Mouse (Mus musculus) liver, embryonic 13.5 days (tissue): Measurements from ENCODE around the gene Gm42791. TPM values are rescaled to one million over a fixed set of nuclear protein-coding genes. Genes with fewer than 3 reads are reported as not detected.
A peak's percentile ranks its signal among the peaks of the same experiment; 100 is the strongest.

Source experiments
- ATAC-seq: fragments of 200-750 bp; cut with Nextera tagmentation; 2 replicates; pipeline ENCODE4 v1.8.0; 2017; ENCODE audit warnings: low read depth, mild to moderate bottlenecking, moderate number of reproducible peaks, moderate library complexity
- DNase-seq: peaks from one replicate; pipeline ENCODE4 v3.0.0; 2022
- H3K27ac ChIP-seq: fragments of 300-500 bp; sonication (generic); 2 replicates; pipeline ENCODE4 v1.5.1; 2015; ENCODE audit warnings: moderate library complexity, mild to moderate bottlenecking, inconsistent platforms
- H3K27me3 ChIP-seq: fragments of 300-500 bp; sonication (generic); 2 replicates; pipeline ENCODE4 v1.6.1; 2015; ENCODE audit warnings: mild to moderate bottlenecking, inconsistent platforms
- H3K36me3 ChIP-seq: fragments of 300-500 bp; sonication (generic); 2 replicates; pipeline ENCODE4 v1.6.1; 2015; ENCODE audit warnings: mild to moderate bottlenecking, inconsistent platforms
- H3K4me1 ChIP-seq: fragments of 300-500 bp; sonication (generic); replicated peaks from 2 replicates; pipeline ENCODE4 v1.6.1; 2015; ENCODE audit warnings: inconsistent platforms
- H3K4me2 ChIP-seq: fragments of 300-500 bp; sonication (generic); 2 replicates; pipeline ENCODE4 v1.6.1; 2015; ENCODE audit warnings: inconsistent platforms, mild to moderate bottlenecking, moderate library complexity
- H3K4me3 ChIP-seq: fragments of 300-500 bp; sonication (generic); replicated peaks from 2 replicates; pipeline ENCODE4 v1.5.1; 2015; ENCODE audit warnings: mild to moderate bottlenecking, inconsistent platforms
- H3K9ac ChIP-seq: fragments of 300-500 bp; sonication (generic); 2 replicates; pipeline ENCODE4 v1.6.1; 2015; ENCODE audit warnings: mild to moderate bottlenecking, inconsistent platforms
- H3K9me3 ChIP-seq: fragments of 300-500 bp; sonication (generic); replicated peaks from 2 replicates; pipeline ENCODE4 v1.6.1; 2016; ENCODE audit warnings: inconsistent platforms
- WGBS: fragments of 180-500 bp; shearing (Covaris S2); methylation state at CpG from one replicate; pipeline ENCODE4 v1.1.7; 2015; ENCODE audit not compliant: insufficient replicate concordance; 5-methylcytosine and 5-hydroxymethylcytosine counted together
- polyA plus RNA-seq: library from polyadenylated mRNA; unstranded; fragments of >200 nt; fragmentation: Nextera tagmentation; extraction: Ambion mirVana; gene quantifications from 2 replicates; pipeline ENCODE4 v1.2.1, GENCODE M21; 2015

The Gm42791 gene
- polyA plus RNA-seq, 1 experiment from 2014 or later: 0.86 TPM

DNA sequence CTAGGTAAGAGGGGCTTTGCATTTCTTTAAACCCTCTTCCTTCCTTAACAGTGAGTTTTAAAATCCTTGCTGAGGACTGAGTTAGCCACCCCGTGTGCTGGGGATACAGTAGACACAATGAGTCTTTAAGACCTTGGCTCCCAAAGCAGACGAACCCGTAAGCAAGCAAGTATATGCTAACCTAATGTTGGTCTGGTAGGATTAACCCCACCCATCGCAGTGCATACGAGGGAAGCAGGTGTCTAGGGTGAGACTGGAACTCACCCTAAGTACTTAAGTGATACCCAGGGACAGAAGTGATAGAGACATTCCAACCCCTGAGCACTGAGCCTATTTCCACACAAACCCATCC is 12.3 kb upstream of the Gm42791 start:
- Histone ChIP-seq H3K36me3 (no peaks in the 10 kb centered on the region), H3K9me3 (no peaks in the 10 kb centered on the region; the same call in 1 of the 2 replicates), H3K4me1 (peaks cover 31% of the 10 kb centered on the region), H3K27ac (no peak overlapping the region; the same call in 1 of the 2 replicates), H3K27me3 (no peaks in the 10 kb centered on the region), H3K4me3 (no peak overlapping the region), H3K4me2 (peak overlapping the region; percentile 57), H3K9ac (no peak overlapping the region; the same call in 1 of the 2 replicates)
- DNase-seq (no peak), ATAC-seq (no peak)
- 53% methylated on average over 5 of the region's 5 CpGs for WGBS

- H3K4me3 ChIP-seq: peak overlapping the region; percentile 4; the same call in 1 of the 2 replicates
- no peaks in the 10 kb centered on the region for H3K27me3 ChIP-seq
- ATAC-seq: peak; percentile 71
- 14% methylated on average over 26 of the region's 26 CpGs for WGBS
- no peak overlapping the region; the same call in 1 of the 2 replicates for H3K27ac ChIP-seq
- no peaks in the 10 kb centered on the region for H3K9me3 ChIP-seq
- H3K9ac ChIP-seq: peak overlapping the region; percentile 36
- DNase-seq: peak; percentile 86
- peaks cover 31% of the 10 kb centered on the region for H3K4me1 ChIP-seq
- peak overlapping the region; percentile 57 for H3K4me2 ChIP-seq
- no peaks in the 10 kb centered on the region for H3K36me3 ChIP-seq
These were observed 11.7 kb upstream of the Gm42791 start for GRCm38 (mm10) chr5:149006362-149007294.

- no peak overlapping the region; the same call in 1 of the 2 replicates for H3K27ac ChIP-seq
- no peak for DNase-seq
- no peak overlapping the region for H3K4me3 ChIP-seq
These were observed 10.9 kb upstream of the Gm42791 start for GRCm38 (mm10) chr5:149005701-149006361.

DNA sequence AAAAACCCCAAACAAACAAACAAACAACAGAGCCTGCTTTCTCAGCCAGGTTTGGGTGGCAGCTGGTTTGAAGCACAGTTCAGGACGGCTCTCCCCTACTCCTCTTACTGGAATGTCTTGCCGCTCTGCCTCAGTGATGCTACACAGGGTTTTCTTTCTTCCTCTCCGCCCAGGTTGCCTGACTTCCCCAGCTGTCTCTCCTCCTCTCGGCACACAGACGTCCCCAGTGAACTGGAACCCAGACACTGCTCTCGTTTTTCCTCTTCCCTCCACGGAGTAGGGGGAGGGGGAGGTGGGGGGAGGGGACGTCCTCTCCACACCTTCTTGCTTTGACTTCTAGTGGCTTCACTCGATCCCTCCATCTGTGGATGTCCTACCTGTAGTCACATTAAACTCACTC is 10.1 kb upstream of the Gm42791 start:
- ATAC-seq (no peak), DNase-seq (no peak)

More at GRCm38 (mm10) chr5:149005701-149006361, 10.9 kb upstream of the Gm42791 start:
- 60% methylated on average over 9 of the region's 9 CpGs for WGBS
- Histone ChIP-seq H3K36me3 (no peaks in the 10 kb centered on the region), H3K4me1 (peaks cover 31% of the 10 kb centered on the region), H3K27me3 (no peaks in the 10 kb centered on the region), H3K9me3 (no peaks in the 10 kb centered on the region), H3K9ac (no peak overlapping the region), H3K4me2 (peak overlapping the region; percentile 57)
- peak; percentile 6; the same call in 1 of the 2 replicates for ATAC-seq

GRCm38 (mm10) chr5:149003137-149003536 is 8.2 kb upstream of the Gm42791 start:
- Histone ChIP-seq H3K27ac (no peak overlapping the region), H3K36me3 (no peaks in the 10 kb centered on the region), H3K9me3 (no peaks in the 10 kb centered on the region), H3K9ac (no peak overlapping the region), H3K4me3 (no peak overlapping the region), H3K4me1 (peaks cover 31% of the 10 kb centered on the region), H3K27me3 (no peaks in the 10 kb centered on the region), H3K4me2 (no peak overlapping the region)
- WGBS: 56% methylated on average over 2 of the region's 2 CpGs
- DNase-seq: no peak
- ATAC-seq: no peak

More for the DNA sequence above, 10.1 kb upstream of the Gm42791 start:
- Histone ChIP-seq H3K4me1 (peaks cover 31% of the 10 kb centered on the region), H3K36me3 (no peaks in the 10 kb centered on the region), H3K4me2 (no peak overlapping the region), H3K27ac (no peak overlapping the region), H3K4me3 (no peak overlapping the region), H3K27me3 (no peaks in the 10 kb centered on the region), H3K9ac (no peak overlapping the region), H3K9me3 (no peaks in the 10 kb centered on the region)
- WGBS: 36% methylated on average over 9 of the region's 9 CpGs

GRCm38 (mm10) chr5:149002803-149003115 is 7.8 kb upstream of the Gm42791 start:
- no peak overlapping the region for H3K9ac ChIP-seq
- no peaks in the 10 kb centered on the region for H3K27me3 ChIP-seq
- WGBS: 64% methylated on average over 6 of the region's 6 CpGs
- no peak overlapping the region for H3K4me3 ChIP-seq
- DNase-seq: no peak
- H3K4me1 ChIP-seq: peaks cover 31% of the 10 kb centered on the region
- H3K27ac ChIP-seq: peak overlapping the region; percentile 4; the same call in 1 of the 2 replicates
- no peak overlapping the region for H3K4me2 ChIP-seq
- no peaks in the 10 kb centered on the region for H3K9me3 ChIP-seq
- no peaks in the 10 kb centered on the region for H3K36me3 ChIP-seq
- ATAC-seq: no peak

DNA sequence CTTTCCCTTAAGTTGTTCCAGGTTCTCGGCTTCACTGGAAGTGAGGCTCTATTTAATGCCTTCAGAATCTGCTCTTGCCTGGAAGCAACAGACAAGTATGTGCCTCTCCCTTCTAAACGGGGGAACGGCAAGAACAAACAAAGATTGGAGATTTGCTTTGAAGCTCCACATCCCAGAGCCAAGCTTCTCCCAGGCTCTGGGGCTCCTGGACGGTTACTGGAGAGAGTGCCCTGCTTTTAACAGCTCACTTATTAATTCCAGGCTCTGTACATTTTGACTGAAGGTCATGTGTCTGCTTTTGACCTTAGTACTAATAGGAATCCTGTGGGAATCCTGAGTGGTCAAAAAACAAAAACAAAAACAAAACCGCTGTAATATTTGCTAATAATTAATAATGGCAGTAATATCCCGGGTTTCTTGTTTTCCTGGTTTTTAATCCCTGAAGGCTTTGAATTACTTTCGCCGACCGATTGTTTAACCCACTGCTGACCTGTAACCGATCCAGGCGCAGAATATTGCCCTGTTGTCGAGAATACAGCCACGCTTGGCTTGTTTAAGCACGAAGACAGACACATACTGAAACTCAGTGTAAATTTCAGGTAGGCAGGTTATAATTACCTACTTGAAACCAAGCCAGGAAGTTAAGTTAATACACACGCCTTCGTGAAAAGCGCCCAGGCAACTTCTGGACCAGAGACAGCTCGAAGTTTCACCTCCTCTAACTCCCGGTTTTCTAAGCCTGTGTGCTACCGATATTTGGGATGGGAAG is 7.3 kb upstream of the Gm42791 start:
- peak overlapping the region; percentile 34 for H3K27ac ChIP-seq
- 69% methylated on average over 20 of the region's 20 CpGs for WGBS

DNA sequence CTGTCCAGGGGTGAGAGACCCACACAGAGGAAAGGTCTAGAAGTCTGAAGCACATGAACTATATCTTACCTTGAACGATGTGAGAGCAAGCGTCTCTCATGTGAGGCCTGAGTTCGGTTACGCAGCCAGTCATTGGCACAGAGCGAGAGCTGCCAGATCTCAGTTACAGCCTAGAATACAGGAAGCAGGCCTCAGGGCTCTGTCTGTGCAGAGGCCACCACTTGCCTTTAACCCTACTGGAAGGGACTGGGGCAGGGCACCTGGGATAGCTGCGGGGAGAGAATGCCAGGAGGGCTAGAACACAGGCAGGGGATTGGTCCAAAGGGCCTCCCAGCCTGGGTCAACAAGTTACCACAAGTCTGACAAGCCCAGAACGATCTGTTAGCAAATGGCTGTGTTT is 4.9 kb upstream of the Gm42791 start:
- H3K27me3 ChIP-seq: no peaks in the 10 kb centered on the region
- WGBS: 82% methylated on average over 7 of the region's 7 CpGs
- no peak for ATAC-seq
- H3K4me3 ChIP-seq: no peak overlapping the region
- no peaks in the 10 kb centered on the region for H3K36me3 ChIP-seq
- no peaks in the 10 kb centered on the region for H3K9me3 ChIP-seq
- no peak overlapping the region for H3K4me2 ChIP-seq
- peaks cover 21% of the 10 kb centered on the region for H3K4me1 ChIP-seq
- H3K27ac ChIP-seq: no peak overlapping the region
- no peak overlapping the region for H3K9ac ChIP-seq
- no peak for DNase-seq

More for the DNA sequence above, 7.3 kb upstream of the Gm42791 start:
- Histone ChIP-seq H3K4me3 (no peak overlapping the region), H3K9me3 (no peaks in the 10 kb centered on the region), H3K9ac (no peak overlapping the region), H3K27me3 (no peaks in the 10 kb centered on the region), H3K4me1 (peaks cover 27% of the 10 kb centered on the region), H3K36me3 (no peaks in the 10 kb centered on the region), H3K4me2 (no peak overlapping the region)
- no peak for DNase-seq
- no peak for ATAC-seq

DNA sequence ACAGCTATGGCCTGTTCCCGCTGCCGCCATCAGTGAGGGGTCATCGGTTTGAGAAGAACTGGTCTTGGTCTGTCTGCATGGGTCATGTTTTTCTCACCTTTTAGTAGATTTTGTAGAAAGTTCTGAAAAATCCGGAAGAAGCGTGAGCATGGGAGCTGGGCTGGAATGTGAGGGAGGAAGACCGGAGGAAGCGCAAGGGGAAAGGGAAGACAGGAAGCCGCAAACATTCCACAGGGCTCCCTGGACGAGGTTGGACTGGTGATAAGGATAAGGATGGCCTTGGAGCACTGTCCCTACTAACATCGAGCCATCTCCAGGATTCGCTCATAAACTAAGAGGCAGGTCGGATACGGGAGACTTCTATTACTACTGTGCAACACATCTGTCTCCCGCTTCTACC is 3.6 kb upstream of the Gm42791 start:
- 70% methylated on average over 14 of the region's 14 CpGs for WGBS
- H3K36me3 ChIP-seq: no peaks in the 10 kb centered on the region
- H3K4me2 ChIP-seq: no peak overlapping the region
- ATAC-seq (no peak), DNase-seq (no peak)
- H3K4me3 ChIP-seq: no peak overlapping the region
- H3K27me3 ChIP-seq: no peaks in the 10 kb centered on the region
- peaks cover 28% of the 10 kb centered on the region for H3K4me1 ChIP-seq
- H3K9me3 ChIP-seq: no peaks in the 10 kb centered on the region
- H3K27ac ChIP-seq: no peak overlapping the region
- no peak overlapping the region for H3K9ac ChIP-seq

- no peak overlapping the region for H3K4me3 ChIP-seq
- no peak overlapping the region for H3K4me2 ChIP-seq
- H3K36me3 ChIP-seq: no peaks in the 10 kb centered on the region
- ATAC-seq: no peak
- no peaks in the 10 kb centered on the region for H3K27me3 ChIP-seq
- peaks cover 23% of the 10 kb centered on the region for H3K4me1 ChIP-seq
- no peaks in the 10 kb centered on the region for H3K9me3 ChIP-seq
- no peak overlapping the region for H3K27ac ChIP-seq
- WGBS: 73% methylated on average over 4 of the region's 4 CpGs
- DNase-seq: no peak
- no peak overlapping the region for H3K9ac ChIP-seq
These were observed 1.7 kb upstream of the Gm42791 start for GRCm38 (mm10) chr5:148996709-148997037.
